Mouse (Mus musculus): ENCODE results near the gene Gm11361.

The Gm11361 gene

GRCm38 (mm10) chr13:28257228-28257627 is at the start of gene Gm11361:
Gene Gm11361 (plus strand): TSS chr13:28257528.
- DNase-seq = no peak

GRCm38 (mm10) chr13:28264399-28264798 is 7.1 kb downstream of the Gm11361 start:
- DNase-seq = no peak

- DNase-seq = no peak
Measured at GRCm38 (mm10) chr13:28287368-28287767, 30.0 kb downstream of the Gm11361 start.

- DNase-seq = no peak
Measured at GRCm38 (mm10) chr13:28294272-28294671, 36.9 kb downstream of the Gm11361 start.

- DNase-seq = no peak
Measured at GRCm38 (mm10) chr13:28294757-28295361, 37.5 kb downstream of the Gm11361 start.

GRCm38 (mm10) chr13:28295492-28295891 is 38.2 kb downstream of the Gm11361 start:
- DNase-seq = no peak

- no peak for DNase-seq
Measured at GRCm38 (mm10) chr13:28297098-28297497, 39.8 kb downstream of the Gm11361 start.

- DNase-seq = no peak
Measured at GRCm38 (mm10) chr13:28297577-28297976, 40.2 kb downstream of the Gm11361 start.

Measured in lung, postnatal 4 days (tissue).